Mouse (Mus musculus): ENCODE data around the gene Tmem238l.
A peak's percentile ranks its signal among the peaks of the same experiment; 100 is the strongest.

Gene Tmem238l

DNA sequence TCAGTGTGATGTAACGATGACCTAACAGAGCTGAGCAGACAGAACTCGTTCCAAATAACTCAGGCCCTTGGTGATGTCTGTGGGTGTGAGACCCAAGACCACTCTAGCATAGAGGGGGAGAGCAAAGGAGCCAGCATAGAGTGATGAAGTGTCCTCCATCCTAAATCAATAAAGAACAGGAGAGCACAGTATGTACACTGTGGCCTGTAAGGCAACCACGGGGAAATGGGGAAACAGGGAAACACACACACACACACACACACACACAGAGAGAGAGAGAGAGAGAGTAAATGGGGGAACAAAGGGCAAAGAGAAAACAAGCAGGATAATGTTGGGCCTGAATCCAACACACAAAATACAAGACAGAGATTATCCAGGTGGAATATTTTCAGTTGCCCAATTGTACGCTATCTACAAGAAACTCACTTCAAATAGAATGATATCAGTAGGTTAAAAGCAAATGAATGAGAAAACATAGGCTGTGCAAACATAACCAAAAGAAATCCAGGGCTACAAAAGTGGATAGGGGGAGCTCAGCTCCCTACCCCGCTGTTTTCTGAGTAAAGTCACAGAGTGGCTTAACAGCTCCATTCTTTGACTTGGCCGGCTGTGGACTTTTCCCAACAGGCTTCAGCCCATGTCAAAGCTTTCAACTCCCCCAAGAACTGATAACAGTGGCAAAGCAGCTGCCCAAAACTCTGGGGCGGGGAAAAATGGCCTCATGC is 19.3 kb downstream of the Tmem238l start:
- no peak for DNase-seq (ENCODE audit: low read depth)

DNA sequence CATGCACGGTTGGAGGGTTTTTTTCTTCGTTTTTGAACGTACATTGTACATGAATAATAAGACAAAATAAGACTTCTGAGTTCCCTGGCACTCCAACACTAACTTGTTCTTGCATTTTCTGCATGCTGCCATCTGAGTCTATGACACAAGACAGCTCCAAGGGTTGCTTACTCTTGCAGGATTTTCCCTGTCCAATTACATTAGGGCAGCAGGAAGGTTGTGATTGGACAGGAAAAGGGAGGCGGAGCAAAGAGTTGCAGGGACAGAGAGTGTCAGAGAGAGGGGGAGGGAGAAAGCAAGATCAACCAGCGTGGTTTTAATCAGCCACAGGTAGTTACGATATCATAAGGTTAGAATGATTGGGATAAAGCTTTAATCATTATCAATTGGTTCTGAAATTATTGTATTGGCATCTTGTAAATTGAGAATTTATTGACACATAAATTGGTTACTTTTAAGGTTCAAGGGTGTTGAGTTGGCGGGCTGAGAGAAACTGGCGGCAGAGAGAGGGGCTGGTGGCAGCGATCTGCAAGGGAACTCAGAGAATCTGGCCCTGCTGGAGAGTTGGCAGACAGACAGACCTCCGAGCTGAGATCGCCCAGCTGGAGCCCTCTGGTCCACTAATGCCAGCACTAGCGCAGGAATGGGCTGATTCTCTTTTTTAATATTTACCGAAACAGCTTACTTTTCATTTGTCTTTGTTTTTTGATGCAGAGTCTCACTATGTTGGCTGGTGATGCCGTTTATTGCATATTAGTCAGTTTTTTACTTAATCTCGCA is 25.1 kb downstream of the Tmem238l start:
- no peak for DNase-seq (ENCODE audit: low read depth)

DNA sequence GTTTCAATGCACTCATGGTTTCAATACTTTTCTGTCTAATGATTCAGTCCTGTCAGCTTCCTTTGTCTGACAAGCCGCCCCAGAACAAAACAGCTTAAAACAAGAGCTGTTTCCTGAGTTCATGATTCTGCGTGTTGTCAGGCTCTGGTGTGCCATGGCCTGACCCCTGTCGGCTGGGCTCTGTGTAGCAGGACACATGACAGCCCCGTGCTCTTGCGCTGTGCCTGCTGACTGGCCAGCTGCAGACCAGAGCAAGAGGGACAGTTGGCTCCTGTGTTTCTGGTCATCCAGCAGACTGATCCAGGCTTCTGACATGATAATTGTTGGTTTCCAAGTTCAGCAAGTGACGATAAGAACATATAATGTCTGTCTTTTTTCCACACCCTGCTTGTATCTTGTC is 26.4 kb downstream of the Tmem238l start:
- DNase-seq (ENCODE audit: low read depth), result no peak

GRCm38 (mm10) chr11:66983422-66984164 is 27.2 kb downstream of the Tmem238l start:
- no peak for DNase-seq (ENCODE audit: low read depth)

DNA sequence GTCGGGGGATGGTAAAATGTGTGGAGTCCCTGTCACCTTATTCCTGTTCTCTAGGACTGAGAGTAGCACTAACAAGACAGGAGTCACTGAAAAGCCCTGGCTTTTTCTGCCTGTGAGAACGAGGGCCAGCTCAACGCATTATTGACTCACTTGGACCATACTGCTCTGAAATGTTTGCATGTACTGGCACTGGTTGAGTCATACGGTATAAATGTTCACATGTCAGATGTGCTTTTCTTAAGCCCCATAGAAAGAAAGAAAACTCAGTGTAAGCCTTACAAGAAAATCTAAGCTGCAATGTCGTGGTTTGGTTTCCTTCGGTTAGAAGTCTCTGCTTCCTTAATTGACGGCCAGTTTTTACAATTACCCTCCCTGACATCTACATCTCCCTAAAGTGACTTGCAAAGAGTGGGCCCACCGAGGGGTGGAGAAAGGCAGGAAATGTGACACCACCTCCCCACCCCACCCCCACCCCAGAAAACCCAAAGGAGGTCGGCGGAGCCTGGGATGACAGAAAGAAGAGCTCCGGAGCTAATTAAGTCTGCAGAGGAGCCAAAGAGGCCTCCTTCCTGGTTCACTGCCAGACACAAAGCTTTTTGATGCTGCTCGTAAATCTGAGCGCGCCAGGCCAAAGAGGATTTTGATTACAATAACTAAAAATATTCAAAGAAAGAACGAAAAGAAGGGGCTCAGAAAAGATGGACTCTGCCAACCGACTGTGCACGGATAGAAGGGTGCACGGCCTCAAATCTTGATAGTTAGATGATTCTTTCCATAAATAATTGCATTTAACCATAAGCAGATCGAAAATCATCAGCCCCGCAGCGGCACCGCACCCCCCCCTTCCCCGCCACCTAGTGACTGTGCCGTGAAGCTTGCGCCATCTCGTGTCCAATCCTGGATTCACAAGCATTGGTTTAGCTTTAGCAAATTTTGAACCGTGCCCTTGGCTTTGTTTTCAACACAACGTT is 28.0 kb downstream of the Tmem238l start:
- peak; percentile 50 for DNase-seq (ENCODE audit: low read depth)

DNA sequence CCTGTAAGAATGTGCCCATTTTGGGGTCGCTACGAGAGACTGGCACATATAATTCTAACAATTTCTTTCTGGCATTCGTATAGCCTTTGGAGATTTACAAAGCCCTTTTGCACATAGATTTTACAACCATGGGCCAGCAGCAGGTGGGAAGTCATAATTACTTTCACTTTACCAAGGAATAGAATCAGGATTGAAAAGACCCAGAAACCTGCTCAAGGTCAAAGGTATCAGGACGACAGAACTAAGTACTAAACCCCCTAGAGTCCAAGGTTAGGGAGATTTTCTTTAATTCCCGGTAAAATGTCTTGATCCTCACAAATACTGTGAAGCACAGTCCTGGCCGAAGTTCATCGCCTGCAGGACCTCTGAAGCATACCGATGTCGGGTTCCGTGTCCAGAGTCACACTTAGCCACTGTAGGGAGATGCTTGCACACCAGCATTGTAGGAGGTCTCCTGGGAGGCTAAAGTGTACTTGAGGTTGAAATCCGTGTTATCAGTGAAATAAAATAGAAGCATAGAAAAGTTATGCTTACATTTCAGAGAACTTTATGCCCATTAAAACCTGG is 28.8 kb downstream of the Tmem238l start:
- DNase-seq (ENCODE audit: low read depth), result no peak

- DNase-seq (ENCODE audit: low read depth), result no peak
These were observed 35.7 kb downstream of the Tmem238l start for GRCm38 (mm10) chr11:66992150-66992549.

DNA sequence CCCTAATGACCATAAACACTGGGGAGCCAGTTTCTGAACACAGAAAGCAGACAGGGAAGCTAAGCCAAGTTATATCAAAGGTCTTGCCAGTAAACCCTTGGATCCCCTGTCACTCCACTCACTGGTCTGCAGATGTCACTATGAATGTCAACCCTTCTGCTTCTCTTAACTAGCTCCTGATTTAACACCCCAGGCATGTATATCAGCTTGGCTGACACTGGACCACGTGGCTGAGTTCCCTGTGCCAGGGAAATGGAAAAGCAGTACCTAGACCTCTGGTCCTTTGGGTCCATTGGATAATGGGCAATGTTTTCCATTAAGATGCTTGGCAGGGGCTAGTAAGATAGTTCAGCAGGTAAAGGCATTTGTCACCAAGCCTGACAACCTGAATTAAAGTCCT is 37.2 kb downstream of the Tmem238l start:
- no peak for DNase-seq (ENCODE audit: low read depth)

DNA sequence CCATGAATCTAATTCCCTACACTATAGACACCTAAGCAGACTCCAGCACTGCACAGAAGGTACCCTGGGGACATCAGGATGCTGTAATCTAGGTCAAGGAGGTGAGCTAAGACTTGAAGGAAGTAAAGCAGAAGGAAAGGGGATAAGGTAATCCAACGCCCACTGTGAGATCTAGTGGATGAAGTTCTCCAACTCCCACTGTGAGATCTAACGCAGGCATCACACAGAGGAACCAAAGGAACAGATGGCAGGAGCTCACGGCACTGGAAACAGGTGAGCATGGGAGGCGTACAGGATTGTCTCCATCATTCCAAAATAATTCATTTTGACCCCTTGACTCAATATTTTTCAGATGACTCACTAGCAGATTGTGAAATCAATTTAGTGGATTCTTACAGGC is 40.0 kb downstream of the Tmem238l start:
- DNase-seq (ENCODE audit: low read depth), result no peak

DNA sequence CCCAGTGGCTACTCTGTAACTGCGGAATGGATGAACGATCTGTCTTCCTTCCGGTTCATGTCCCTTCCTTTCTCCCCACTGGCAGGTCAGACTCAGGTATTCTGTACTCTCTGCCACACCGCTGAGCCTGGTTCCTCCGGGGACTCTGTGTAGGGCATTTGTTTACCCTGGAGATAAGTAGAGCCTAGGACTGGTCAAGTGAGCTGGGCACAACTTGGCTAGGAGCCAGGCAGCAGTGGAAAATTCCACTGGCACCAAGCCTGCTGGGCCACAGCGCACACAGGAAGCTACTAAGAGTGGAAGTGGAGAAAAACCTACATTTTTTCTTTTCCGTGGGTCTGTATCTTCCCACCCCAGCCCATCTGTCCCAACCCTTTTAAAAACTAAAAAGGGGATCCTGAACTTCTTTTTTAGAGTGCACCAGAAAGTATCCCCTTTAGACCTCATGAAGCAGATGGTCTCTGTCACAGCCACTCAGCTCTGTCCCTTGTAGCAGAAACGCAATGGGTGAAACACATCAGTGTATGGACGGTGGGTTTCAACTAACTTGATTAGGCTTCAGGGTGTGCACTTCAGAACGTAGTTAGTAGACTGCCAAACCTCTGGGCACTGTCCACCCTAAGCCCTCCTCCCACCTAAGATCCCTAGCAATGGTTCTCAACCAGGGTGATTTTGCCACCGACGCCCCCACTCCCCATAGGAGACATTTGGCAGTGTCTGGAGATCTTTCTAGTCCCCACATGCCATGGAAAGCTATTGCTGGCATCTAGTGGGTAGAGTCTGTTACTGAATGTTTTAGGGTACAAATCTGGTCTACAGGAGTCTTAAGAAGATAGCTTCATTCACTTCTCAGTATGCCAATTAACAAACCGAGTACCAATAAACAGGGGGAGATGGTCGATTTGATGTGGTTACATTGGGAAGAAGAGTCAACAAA is 42.3 kb downstream of the Tmem238l start:
- no peak for DNase-seq (ENCODE audit: low read depth)

- no peak for DNase-seq (ENCODE audit: low read depth)
These were observed 44.2 kb downstream of the Tmem238l start for GRCm38 (mm10) chr11:67000671-67001070.

DNA sequence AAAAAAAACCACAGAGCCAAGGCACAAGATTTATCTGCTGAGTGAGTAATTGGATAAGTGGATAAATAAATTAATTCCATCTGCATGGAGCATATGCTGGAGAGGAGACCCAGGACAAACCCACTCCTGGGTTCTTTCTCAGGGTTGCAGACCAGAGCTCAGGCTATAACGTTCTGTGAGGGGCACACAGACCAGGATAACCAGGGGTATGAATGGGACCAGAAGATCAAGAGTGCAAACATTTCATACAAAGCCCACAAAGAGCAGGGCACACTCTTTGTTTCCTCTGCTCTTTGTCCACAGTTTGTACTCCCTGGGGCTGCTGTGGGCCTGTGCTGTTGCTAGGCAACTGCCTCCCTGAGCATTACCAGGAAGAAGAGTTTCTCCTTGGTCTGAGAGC is 45.3 kb downstream of the Tmem238l start:
- DNase-seq (ENCODE audit: low read depth), result no peak

DNA sequence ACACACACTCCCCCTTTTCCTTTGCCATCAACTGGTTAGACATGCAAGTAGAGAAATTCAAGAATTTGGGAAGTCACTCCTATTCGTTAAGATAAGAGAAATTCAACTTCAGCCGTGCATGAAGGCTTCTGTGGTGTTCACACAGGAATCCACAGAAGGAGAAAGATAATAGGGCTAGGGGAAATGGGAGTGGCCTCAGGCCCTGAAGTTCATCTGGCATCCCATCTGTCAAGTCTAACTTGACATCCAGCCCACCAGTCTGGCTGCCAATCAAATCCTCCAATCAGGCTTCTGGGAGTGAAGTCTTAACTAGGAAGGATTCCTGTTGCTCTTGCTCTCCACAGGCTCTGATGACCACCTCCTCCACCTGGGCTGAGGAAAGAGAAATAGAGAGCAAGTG is 46.5 kb downstream of the Tmem238l start:
- no peak for DNase-seq (ENCODE audit: low read depth)

GRCm38 (mm10) chr11:67007961-67008360 is 51.5 kb downstream of the Tmem238l start:
- no peak for DNase-seq (ENCODE audit: low read depth)

DNA sequence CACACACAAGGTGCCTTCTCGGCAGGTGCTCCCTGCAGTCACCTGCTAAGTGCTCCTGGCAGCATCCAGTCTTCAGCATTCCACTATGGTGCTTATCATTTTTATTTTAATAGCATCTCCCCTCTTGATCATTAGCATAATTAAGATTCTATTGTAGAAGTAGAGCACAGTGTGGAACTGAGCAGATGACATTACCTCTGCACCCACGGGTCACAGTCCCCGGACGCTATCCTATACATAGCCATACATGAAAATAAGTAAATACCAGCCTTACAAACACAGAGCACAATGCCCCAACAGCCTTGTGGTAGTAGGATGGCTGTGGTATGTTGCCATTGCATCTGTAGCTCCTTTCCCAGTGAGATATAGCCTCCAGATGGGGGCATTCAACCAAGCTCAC is 52.1 kb downstream of the Tmem238l start:
- no peak for DNase-seq (ENCODE audit: low read depth)

DNA sequence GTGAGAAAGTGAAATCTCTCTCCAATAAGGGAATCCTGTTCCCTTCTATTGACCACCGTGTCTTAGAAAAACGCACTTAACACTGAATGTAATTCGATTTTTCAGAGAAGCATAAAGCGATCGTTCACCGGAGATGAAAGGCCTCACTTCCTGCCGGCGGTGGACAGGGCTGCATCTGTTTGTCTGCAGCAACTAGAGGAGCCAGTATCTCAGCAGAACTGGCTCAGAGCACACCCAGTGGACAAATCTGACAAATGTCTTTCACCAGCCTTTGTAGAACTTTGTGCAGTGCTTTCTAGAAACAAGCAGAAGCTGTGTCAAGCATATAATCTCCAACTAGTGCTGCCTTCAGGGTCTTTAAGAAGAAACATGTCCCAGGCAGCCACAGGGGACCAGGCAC is 54.0 kb downstream of the Tmem238l start:
- DNase-seq (ENCODE audit: low read depth), result no peak

- no peak for DNase-seq (ENCODE audit: low read depth)
These were observed 55.2 kb downstream of the Tmem238l start for GRCm38 (mm10) chr11:67011635-67012034.

Measured in c-Kit-positive CD71-positive TER-119-negative erythroid progenitor cells, embryonic 14.5 days (primary cell).